Mouse (Mus musculus) frontal cortex, adult (tissue): ENCODE measurements around the gene Foxo6.

ENCODE experiments used
- ATAC-seq: cut with Nextera tagmentation; 2 replicates; pipeline ENCODE4 v1.9.2; 2017; ENCODE audit warnings: mild to moderate bottlenecking, moderate library complexity, mixed read lengths; ENCODE audit not compliant: low TSS enrichment

The Foxo6 gene

GRCm38 (mm10) chr4:120248800-120249261 lies 38.3 kb downstream of the Foxo6 start:
- peak; percentile 56; the same call in 1 of the 2 replicates for ATAC-seq

GRCm38 (mm10) chr4:120247412-120247811 lies 39.7 kb downstream of the Foxo6 start:
- ATAC-seq = no peak

DNA sequence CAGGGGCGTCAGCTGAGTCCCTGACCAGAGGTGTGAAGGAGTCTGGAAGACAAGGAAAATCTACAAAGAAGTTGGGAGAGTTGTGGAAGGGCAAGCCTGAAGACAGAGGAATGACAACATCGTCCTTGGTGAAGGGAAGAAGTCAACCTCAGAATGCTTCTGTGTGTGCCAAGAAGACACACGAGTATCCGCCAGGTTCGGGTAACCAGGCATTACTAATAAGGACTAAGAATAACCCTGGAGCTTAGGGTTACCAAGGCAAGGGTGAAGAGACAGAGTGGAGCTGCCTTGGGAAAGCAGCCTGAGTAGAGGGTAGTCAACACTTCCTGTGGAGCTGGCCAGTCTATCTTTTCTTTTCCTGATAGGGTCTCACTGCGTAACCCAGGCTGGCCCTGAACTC lies 41.1 kb downstream of the Foxo6 start:
- no peak for ATAC-seq

- ATAC-seq = peak; percentile 47; the same call in 1 of the 2 replicates
Observed at GRCm38 (mm10) chr4:120242783-120243262, 44.3 kb downstream of the Foxo6 start.

GRCm38 (mm10) chr4:120241106-120241505 lies 46.0 kb downstream of the Foxo6 start:
- no peak for ATAC-seq

GRCm38 (mm10) chr4:120239419-120239818 lies 47.7 kb downstream of the Foxo6 start:
- ATAC-seq = no peak

GRCm38 (mm10) chr4:120233243-120233642 lies 53.9 kb downstream of the Foxo6 start:
- no peak for ATAC-seq

DNA sequence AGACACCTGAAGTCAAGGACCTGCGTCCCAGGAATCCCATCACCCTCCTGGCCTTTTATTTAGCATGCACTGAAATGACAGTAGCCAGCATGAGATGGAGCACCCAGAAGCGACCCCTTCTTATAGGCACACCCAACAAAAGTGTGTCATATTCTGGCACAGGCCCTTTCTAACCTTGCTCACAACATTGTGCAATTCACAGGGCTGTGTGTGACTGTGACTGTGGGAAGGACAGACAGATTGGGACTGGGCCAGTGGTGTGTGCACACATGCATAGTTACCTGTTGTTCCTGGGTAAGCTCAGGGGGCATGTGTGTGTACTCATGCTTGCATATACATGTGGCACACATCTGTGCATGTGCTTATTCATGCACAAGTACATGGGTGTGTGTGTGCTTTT lies 54.6 kb downstream of the Foxo6 start:
- ATAC-seq = no peak

DNA sequence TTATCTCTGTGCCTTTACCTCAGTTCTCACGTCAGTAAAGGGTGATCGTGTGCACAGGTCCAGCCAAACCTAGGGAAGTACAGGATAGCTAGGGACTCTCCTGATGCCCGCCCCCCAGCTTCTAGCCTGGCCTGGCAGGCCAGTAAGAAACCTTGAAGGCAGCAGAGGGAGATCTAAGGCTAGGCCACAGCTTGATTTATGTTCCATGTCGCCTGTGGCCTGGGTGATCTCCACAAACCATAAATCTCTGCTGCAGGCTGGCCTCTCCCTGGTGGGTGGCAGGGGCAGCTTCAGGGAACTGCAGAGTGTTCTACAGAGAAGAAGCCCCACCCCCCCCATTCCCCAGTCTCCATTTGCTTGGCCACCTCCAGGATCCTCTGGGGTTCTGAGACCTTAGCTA lies 55.2 kb downstream of the Foxo6 start:
- ATAC-seq = no peak

GRCm38 (mm10) chr4:120230256-120230649 lies 56.9 kb downstream of the Foxo6 start:
- ATAC-seq = peak; percentile 88

DNA sequence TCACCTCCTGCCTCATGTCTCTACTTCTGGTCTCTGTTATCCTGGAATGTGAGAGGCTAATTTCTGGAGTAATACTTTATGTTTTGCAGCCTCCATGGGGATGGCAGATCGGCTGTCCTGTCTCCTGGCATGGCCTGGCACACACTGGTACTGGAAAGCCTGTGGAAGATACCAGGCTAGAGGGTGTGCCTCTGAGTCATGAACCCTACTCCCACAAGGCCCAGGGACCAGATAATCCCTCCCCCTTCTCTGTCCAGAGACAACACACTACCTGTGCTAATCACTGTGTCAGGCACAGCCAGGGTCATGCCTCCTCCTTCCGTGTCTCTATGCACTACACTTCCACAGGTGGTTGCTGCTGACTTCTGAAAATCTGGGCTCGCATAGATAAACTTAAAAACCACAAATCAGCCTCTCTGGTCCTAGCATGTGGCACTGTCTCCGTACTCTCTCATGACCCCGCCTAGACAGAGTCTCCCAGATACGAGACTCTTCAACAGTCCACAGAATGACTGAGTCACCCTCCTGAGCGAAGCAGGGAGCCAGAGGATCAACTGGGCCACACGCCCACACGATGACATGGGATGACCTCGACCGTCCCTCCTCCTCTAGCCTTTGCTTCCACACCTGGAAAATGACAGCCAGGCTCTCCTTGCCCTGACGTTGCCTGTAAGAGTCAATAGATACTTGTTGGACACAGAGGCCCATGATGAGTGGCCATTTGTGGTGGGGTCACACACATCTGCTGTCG lies 57.5 kb downstream of the Foxo6 start:
- no peak for ATAC-seq

DNA sequence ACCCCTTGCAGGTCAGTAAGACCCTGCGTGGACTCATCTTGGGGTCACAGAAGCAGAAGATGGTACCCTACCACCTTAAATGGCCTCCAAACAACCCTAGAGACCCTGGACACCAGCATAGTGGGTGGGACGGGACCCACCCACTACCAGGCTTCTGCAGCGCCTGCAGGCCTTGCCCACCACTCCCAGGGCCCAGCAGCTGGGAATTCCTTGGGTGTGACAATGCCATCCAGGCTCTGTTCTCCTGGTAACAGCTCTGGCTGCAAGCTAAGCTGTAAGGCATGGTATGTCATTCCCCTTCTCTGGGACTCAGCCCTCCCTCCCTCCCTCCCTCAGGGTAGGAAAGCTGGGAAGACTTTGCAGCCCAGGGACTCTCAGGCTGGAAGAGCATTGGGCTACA lies 58.5 kb downstream of the Foxo6 start:
- no peak for ATAC-seq

GRCm38 (mm10) chr4:120227224-120227623 lies 59.9 kb downstream of the Foxo6 start:
- ATAC-seq = no peak

DNA sequence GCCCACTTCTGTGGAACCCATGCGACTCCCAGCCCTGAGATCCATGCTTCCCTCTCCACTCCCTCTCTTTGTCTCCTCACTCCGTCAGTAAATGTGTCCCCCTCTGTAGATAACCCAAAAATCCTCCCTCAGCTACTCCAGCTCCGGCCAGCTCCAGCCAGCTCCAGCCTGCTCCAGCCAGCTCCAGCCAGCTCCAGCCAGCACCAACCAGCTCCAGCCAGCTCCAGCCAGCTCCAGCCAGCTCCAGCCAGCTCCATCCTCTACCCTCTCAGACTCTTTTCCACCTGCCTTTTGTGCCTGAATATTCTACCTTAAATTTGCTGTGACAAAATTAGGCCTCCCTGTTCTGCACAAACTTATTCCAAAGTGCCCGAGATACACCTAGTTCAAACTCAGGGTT lies 60.5 kb downstream of the Foxo6 start:
- no peak for ATAC-seq

DNA sequence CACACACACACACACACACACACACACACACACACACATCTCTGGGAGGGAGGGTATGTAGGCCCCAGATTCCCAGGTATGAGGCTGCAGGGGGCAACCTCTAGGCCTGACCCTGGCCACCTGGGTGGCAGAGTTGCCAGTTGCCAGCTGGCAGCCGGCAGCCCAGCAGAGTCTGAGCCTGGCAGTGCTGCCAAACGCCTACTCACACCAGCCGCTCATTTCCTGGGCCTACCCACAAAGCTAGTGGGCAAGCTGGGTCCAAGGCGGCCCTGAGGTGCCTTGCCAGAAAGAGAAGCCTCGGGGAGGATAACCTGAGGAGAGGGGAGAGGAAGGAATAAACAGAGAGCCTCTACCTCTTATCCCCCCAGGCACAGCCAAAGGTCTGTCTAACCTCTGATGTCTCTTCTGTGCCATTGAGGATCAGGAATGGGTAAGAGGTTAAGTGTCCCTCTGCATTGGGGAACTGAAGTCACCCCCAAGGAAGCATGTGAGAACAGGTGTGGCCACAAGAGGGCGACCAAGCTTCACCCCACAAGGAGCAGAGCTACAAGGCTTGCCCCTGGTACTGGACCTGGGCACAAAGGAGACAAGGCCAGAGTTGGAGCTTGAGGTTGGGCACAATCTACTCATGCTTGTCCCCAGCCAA lies 61.9 kb downstream of the Foxo6 start:
- ATAC-seq = peak; percentile 79

DNA sequence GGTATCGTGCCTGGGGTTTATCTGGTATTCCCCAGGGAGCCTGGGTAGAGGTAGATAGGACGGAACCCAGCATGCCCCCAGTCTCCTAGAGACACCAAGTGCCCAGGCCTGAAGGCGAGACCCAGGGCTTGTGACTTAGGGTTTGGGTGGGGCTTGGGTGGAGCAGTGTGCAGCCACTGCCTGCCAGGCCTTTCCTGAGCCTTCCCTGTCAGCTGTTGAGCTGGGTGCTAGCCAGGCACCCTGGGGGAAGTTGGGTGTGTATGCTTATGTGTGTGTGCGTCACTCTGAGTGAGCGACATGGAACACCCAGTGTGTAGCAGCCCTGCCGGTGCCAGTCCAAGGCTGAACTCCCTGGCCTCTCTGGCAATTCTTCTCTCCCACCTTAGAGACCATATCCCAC lies 63.3 kb downstream of the Foxo6 start:
- ATAC-seq = peak; percentile 64; the same call in 1 of the 2 replicates

- no peak for ATAC-seq
Observed at GRCm38 (mm10) chr4:120223108-120223745, 63.9 kb downstream of the Foxo6 start.

- no peak for ATAC-seq
Observed at GRCm38 (mm10) chr4:120221708-120222107, 65.4 kb downstream of the Foxo6 start.

DNA sequence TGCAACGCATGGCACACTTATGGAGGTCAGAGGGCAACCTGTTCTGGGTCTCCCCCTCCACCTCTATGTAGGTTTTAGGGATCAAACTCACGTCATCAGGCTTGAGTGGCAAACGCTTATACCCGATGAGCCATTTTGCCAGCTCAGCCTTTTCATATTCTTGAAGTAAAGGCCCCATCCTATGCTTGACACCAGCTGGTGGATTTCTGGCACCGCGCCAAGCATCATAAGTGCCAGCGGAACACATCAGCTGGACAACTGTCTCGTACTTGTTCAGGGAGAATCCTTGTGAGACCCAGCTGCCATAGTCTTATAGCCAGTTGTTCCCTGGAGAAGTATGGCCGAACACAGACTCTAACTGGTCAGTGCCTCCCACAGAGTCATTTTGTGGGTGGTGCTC lies 68.3 kb downstream of the Foxo6 start:
- no peak for ATAC-seq
